Mouse (Mus musculus) midbrain, embryonic 15.5 days (tissue): ENCODE results near the gene H2-Q10. TPM values are rescaled to one million over a fixed set of nuclear protein-coding genes. Genes with fewer than 3 reads are reported as not detected.
"Not testable (repeated sequence)": the region's sequence is repeated elsewhere in the genome, so short reads cannot be mapped to it uniquely, and the experiment has no call there.

ENCODE experiments used
- ATAC-seq: fragments of 200-750 bp; cut with Nextera tagmentation; replicated peaks from 2 replicates; pipeline ENCODE4 v1.8.0; 2017; ENCODE audit warnings: moderate TSS enrichment
- H3K27ac ChIP-seq: fragments of 300-500 bp; sonication (generic); 2 replicates; pipeline ENCODE4 v1.5.1; 2015; ENCODE audit warnings: mild to moderate bottlenecking, inconsistent platforms
- H3K27me3 ChIP-seq: fragments of 300-500 bp; sonication (generic); replicated peaks from 2 replicates; pipeline ENCODE4 v1.6.1; 2015; ENCODE audit warnings: inconsistent platforms
- H3K36me3 ChIP-seq: fragments of 300-500 bp; sonication (generic); replicated peaks from 2 replicates; pipeline ENCODE4 v1.6.1; 2015; ENCODE audit warnings: inconsistent platforms
- H3K4me1 ChIP-seq: fragments of 300-500 bp; sonication (generic); 2 replicates; pipeline ENCODE4 v1.6.1; 2015; ENCODE audit warnings: inconsistent platforms
- H3K4me2 ChIP-seq: fragments of 300-500 bp; sonication (generic); 2 replicates; pipeline ENCODE4 v1.6.1; 2015; ENCODE audit warnings: inconsistent platforms, mild to moderate bottlenecking, moderate library complexity
- H3K4me3 ChIP-seq: fragments of 300-500 bp; sonication (generic); 2 replicates; pipeline ENCODE4 v1.5.1; 2015; ENCODE audit warnings: mild to moderate bottlenecking, inconsistent platforms
- H3K9ac ChIP-seq: fragments of 300-500 bp; sonication (generic); 2 replicates; pipeline ENCODE4 v1.6.1; 2015; ENCODE audit warnings: mild to moderate bottlenecking, inconsistent platforms
- H3K9me3 ChIP-seq: fragments of 300-500 bp; sonication (generic); 2 replicates; pipeline ENCODE4 v1.6.1; 2016; ENCODE audit warnings: inconsistent platforms
- WGBS: fragments of 180-500 bp; shearing (Covaris S2); methylation state at CpG from one replicate; pipeline ENCODE4 v1.1.7; 2015; ENCODE audit warnings: mixed read lengths; 5-methylcytosine and 5-hydroxymethylcytosine counted together
- polyA plus RNA-seq: library from polyadenylated mRNA; unstranded; fragments of >200 nt; fragmentation: Nextera tagmentation; extraction: Ambion mirVana; gene quantifications from 2 replicates; pipeline ENCODE4 v1.2.1, GENCODE M21; 2015

H2-Q10 gene
- 0.26 and 1.6 TPM in 2 replicates for polyA plus RNA-seq

DNA sequence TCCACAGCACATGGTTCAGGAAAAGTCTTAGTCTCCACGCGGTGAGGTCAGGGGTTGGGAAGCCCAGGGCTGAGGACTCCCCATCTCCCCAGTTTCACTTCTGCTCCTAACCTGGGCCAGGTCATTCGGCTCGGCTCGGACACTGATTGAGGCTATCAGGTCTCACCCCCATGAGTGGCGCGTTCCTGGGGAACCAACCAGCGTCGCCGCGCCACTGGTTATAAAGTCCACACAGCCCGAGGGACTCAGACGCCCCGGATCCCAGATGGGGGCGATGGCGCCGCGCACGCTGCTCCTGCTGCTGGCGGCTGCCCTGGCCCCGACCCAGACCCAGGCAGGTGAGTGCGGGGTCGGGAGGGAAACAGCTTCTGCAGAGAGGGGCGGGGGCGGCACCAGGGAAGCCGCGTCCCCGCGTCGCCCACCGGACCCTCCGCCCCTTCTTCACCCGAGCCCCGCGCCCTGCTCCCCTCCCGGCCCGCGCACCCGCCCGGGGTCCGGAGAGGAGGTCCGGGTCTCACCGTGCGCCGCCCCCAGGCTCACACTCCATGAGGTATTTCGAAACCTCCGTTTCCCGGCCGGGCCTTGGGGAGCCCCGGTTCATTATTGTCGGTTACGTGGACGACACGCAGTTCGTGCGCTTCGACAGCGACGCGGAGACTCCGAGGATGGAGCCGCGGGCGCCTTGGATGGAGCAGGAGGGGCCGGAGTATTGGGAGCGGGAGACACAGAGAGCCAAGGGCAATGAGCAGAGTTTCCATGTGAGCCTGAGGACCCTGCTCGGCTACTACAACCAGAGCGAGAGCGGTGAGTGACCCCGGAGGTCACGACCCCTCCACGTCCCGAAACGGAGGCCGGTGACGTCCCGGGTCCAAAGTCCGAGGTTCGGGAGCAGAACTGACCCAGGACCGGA is at the start of gene H2-Q10:
Gene H2-Q10 (plus strand): TSS at position 248 of the 910 bp plus-strand sequence.
- Histone ChIP-seq H3K9me3 (no peaks in the 10 kb centered on the region), H3K27me3 (peaks cover 26% of the 10 kb centered on the region), H3K4me1 (peaks cover 11% of the 10 kb centered on the region), H3K4me2 (peak within 1 kb of the TSS; percentile 74), H3K36me3 (no peaks in the 10 kb centered on the region), H3K27ac (no peak within 1 kb of the TSS), H3K4me3 (peak within 1 kb of the TSS; percentile 39), H3K9ac (peak within 1 kb of the TSS; percentile 16)
- 1% methylated on average over 74 of the region's 80 CpGs for WGBS
- ATAC-seq: 0 out of 2 replicates have a peak, but pooled peaks have one; percentile 48

DNA sequence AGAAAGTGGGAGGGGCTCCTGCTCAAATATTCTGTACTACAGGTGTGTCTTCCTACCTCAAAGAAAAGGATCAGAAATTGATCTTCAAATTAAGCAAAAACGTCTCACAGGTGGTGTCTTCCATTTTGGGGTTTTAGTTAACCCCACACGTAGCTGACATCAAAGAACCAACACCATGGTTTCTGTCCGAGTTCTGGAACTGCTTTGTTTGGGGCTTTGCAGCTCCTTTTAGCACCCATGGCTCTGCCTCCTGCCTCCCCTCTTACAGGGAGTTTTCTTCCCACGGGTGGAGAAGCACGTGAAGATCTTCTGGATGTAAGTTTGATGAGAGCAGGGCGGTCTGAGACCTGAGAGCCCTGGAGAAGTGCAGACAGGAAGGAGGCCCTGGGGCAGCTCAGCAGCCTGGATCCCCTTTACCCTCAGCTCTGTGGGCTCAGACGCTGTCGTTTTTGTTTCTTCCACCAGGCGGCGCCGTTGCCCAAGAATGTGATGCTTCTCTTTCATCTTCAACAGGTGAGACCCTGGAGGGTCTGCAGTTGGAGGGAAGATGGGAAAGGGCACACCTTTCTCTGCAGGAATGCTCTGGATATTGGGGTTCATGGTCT is 49.6 kb upstream of the H2-Q10 start:
- H3K4me2 ChIP-seq, H3K4me3 ChIP-seq, H3K9me3 ChIP-seq, H3K36me3 ChIP-seq, H3K27ac ChIP-seq, H3K9ac ChIP-seq, ATAC-seq, H3K4me1 ChIP-seq: not testable (repeated sequence)
- 14% methylated on average over 11 of the region's 11 CpGs for WGBS
- H3K27me3 ChIP-seq: 0 out of 2 replicates have a peak, but pooled peaks cover 10% of the 10 kb centered on the region

DNA sequence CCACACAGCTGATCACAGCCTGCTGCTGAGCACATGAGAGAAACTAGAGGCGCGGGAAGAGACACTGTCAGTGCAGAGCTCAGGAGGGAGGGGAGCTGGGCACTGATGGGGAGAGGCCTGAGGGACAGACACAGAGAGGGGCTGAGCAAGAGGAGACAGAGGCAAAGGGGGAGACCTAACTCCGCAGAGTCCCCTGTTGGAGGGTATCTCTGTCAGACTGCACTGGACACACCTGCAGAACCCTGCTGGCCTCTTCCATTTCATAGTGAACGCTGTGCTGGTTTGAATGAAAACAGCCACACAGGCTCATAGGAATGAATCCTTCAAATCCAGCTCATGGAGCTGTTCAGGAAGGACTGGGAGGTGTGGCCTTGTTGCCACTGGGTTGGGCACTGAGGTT is 48.6 kb upstream of the H2-Q10 start:
- not testable (repeated sequence) for H3K36me3 ChIP-seq, H3K9ac ChIP-seq, H3K4me1 ChIP-seq, H3K4me3 ChIP-seq, H3K4me2 ChIP-seq, H3K9me3 ChIP-seq, H3K27ac ChIP-seq, ATAC-seq
- peaks cover 18% of the 10 kb centered on the region for H3K27me3 ChIP-seq
- WGBS: 89% methylated on average over 4 of the region's 4 CpGs

DNA sequence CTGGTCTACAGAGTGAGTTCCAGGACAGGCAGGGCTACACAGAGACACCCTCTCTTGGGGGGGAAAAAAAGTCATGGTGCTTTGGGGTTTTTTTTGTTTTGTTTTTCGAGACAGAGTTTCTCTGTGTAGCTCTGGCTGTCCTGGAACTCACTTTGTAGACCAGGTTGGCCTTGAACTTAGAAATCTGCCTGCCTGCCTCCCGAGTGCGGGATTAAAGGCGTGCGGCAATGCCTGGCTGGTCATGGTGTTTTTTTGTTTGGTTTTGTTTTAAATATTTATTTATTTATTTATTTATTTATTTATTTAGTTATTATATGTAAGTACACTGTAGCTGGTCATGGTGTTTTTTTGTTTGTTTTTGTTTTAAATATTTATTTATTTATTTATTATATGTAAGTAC is 47.5 kb upstream of the H2-Q10 start:
- H3K9ac ChIP-seq, H3K4me1 ChIP-seq, H3K9me3 ChIP-seq, H3K27ac ChIP-seq, ATAC-seq, H3K36me3 ChIP-seq, H3K4me2 ChIP-seq, H3K4me3 ChIP-seq: not testable (repeated sequence)
- peaks cover 18% of the 10 kb centered on the region for H3K27me3 ChIP-seq
- 87% methylated on average over 5 of the region's 5 CpGs for WGBS

DNA sequence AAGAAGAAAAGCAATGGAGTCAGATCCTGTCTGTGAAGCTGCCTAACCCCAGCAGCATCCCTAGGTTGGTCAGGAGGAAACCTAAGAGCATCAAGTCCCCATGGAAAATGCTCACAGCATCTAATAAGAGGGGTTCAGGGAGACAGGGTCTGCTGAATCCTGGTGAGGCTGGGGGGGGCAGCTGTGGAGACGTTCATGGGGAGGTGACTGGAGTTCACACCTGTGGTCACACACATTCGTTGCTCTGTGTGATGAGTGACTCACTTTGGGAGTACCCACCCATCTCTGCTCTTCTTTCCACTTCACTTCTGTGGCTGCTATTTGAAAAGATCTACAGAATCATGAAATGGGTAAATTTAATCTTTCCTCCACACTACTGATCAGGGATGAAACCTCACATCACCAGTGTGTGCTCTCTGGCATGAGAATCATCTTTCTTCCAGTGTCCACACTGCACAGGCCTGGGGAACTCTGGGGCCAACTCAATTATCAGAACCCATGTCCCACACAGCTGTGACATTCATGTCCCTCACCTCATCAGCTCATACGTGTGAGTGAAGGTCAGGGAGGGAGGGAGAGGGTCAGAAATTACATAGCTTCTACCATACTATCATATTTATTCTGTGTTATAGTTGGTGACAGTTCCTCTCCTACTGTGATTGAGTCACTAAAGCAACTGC is 46.6 kb upstream of the H2-Q10 start:
- not testable (repeated sequence) for H3K27ac ChIP-seq

DNA sequence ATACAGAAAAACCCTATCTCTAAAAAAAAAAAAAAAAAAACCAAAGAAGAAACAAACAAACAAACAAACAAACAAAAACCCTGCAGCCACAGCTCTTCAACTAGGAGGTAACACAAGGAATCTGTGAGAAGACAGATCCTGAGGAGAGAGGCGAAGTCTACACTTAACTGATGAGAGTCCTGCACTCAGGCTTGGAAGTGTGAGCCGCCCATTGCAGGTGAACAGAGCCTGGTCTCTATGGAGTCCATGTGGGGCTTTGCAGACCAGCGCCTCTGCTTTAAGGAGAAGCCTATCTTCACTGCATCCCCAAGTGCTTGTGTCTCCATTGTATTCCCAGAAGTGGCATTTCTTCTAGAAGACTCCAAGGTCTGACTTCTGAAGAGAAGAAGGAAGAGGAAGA is 45.8 kb upstream of the H2-Q10 start:
- not testable (repeated sequence) for H3K4me3 ChIP-seq, H3K9ac ChIP-seq, ATAC-seq, H3K4me1 ChIP-seq, H3K36me3 ChIP-seq, H3K27ac ChIP-seq, H3K4me2 ChIP-seq, H3K9me3 ChIP-seq
- 90% methylated on average over 3 of the region's 3 CpGs for WGBS
- H3K27me3 ChIP-seq: peaks cover 18% of the 10 kb centered on the region

More for the DNA sequence above, 46.6 kb upstream of the H2-Q10 start:
- H3K36me3 ChIP-seq, H3K9ac ChIP-seq, H3K4me1 ChIP-seq, H3K9me3 ChIP-seq, H3K4me3 ChIP-seq, H3K4me2 ChIP-seq, ATAC-seq: not testable (repeated sequence)
- H3K27me3 ChIP-seq: peaks cover 18% of the 10 kb centered on the region
- 80% methylated on average over 3 of the region's 3 CpGs for WGBS

DNA sequence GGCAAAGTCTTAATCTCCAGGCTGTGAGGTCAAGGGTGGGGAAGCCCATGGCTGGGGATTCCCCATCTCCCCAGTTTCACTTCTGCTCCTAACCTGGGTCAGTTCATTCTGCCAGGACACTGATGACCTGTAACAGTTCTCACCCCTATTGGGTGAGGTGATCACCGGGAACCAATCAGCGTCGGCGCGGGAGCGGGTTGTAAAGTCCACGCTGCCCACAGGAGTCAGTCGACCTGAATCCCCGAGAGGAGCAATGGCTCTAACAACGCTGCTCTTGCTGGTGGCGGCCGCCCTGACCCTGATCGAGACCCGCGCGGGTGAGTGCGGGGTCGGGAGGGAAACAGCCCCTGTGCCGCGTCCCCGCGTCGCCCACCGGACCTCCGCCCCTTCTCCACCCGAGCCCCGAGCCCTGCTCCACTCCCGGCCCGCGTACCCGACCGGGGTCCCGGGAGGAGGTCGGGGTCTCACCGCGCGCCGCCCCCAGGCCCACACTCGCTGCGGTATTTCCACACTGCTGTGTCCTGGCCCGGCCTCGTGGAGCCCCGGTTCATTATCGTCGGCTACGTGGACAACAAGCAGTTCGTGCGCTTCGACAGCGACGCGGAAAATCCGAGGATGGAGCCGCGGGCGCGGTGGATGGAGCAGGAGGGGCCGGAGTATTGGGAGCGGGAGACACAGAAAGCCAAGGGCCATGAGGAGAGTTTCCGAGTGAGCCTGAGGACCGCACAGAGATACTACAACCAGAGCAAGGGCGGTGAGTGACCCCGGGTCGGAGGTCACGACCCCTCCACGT is 45.1 kb upstream of the H2-Q10 start, which contains the start of gene H2-Q6:
Gene H2-Q6 (plus strand): TSS at position 227 of the 793 bp plus-strand sequence.
- WGBS: 1% methylated on average over 58 of the region's 66 CpGs
- not testable (repeated sequence) for H3K36me3 ChIP-seq, H3K27ac ChIP-seq, H3K4me1 ChIP-seq, H3K9me3 ChIP-seq
- H3K4me2 ChIP-seq: peak within 1 kb of the TSS; percentile 69
- H3K4me3 ChIP-seq: peak within 1 kb of the TSS; percentile 39
- peaks cover 18% of the 10 kb centered on the region for H3K27me3 ChIP-seq
- 0 out of 2 replicates have a peak within 1 kb of the TSS, but pooled peaks have one; percentile 23 for H3K9ac ChIP-seq
- peak; percentile 77 for ATAC-seq

DNA sequence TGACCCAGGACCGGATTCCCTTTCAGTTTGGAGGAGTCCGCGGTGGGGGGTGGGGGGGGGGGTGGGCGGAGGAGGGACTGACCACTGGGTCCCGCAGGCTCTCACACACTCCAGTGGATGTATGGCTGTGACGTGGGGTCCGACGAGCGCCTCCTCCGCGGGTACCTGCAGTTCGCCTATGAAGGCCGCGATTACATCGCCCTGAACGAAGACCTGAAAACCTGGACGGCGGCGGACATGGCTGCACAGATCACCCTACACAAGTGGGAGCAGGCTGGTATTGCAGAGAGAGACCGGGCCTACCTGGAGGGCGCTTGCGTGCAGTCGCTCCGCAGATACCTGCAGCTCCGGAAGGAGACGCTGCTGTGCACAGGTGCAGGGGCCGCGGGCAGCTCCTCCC is 44.4 kb upstream of the H2-Q10 start:
- H3K4me3 ChIP-seq: peak overlapping the region; percentile 39
- not testable (repeated sequence) for H3K9ac ChIP-seq

DNA sequence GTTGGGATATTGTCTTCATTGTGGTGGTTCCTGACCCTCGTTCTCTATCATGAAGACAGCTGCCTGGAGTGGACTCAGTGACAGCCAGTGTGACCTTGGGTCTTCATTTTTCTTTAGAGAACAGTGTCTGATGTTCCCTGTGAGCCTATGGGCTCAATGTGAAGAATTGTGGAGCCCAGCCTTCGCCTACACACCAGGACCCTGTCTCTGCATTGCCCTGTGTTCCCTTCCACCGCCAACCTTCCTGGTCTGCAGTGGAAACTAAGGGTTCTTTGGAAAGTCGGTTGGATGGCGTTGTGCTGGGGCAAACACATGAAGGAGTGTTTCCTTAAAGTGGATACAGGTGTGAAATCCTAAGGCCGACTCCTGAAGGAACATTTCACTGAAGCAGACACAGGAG is 41.0 kb upstream of the H2-Q10 start:
- not testable (repeated sequence) for H3K9me3 ChIP-seq, H3K27ac ChIP-seq, H3K4me2 ChIP-seq, H3K4me1 ChIP-seq, H3K36me3 ChIP-seq, ATAC-seq, H3K4me3 ChIP-seq, H3K9ac ChIP-seq
- WGBS: 89% methylated on average over 6 of the region's 6 CpGs
- H3K27me3 ChIP-seq: peaks cover 16% of the 10 kb centered on the region

More for the DNA sequence above, 44.4 kb upstream of the H2-Q10 start:
- peaks cover 18% of the 10 kb centered on the region for H3K27me3 ChIP-seq
- ATAC-seq: peak; percentile 22; the same call in 1 of the 2 replicates
- not testable (repeated sequence) for H3K36me3 ChIP-seq, H3K4me1 ChIP-seq, H3K27ac ChIP-seq, H3K9me3 ChIP-seq
- WGBS: 13% methylated on average over 28 of the region's 28 CpGs
- peak overlapping the region; percentile 69 for H3K4me2 ChIP-seq

DNA sequence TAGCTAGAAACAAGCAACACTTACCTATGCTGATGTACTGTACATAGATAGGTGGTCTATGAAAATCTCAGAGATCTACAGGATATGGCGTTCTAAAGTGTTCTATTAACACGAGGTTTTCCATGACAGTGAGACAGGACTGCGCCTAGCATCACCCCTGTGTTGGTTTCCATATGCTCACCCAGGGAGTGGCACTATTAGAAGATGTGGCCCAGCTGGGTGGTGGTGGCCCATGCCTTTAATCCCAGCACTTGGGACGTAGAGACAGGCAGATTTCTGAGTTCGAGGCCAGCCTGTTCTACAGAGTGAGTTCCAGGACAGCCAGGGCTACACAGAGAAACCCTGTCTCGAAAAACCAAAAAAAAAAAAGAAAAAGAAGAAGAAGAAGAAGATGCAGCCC is 39.2 kb upstream of the H2-Q10 start:
- WGBS: 88% methylated on average over 6 of the region's 6 CpGs
- not testable (repeated sequence) for H3K36me3 ChIP-seq, H3K4me2 ChIP-seq

DNA sequence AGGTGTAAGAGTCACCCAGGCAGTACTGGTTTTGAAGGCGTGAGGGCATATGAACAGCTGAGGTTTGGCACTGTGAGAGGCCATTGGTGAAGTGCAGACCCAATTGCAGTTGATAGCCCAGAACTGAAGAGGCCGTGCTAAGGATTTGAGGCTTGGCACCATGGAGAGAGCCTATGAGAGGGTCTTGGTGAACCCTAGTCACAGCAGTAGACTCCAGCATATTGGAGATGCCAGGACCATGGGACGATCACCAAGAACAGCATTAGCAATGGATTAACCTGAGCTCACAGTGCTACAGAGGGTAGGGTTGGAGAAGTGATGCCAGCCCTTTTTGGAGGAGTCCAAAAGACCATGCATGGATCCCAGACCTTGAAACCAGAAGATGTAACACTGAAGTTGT is 37.7 kb upstream of the H2-Q10 start:
- WGBS: 86% methylated on average over 3 of the region's 3 CpGs
- not testable (repeated sequence) for H3K4me2 ChIP-seq, H3K27ac ChIP-seq, H3K27me3 ChIP-seq, H3K36me3 ChIP-seq, H3K4me1 ChIP-seq, ATAC-seq, H3K9ac ChIP-seq, H3K4me3 ChIP-seq, H3K9me3 ChIP-seq

More for the DNA sequence above, 39.2 kb upstream of the H2-Q10 start:
- not testable (repeated sequence) for H3K4me3 ChIP-seq, H3K4me1 ChIP-seq, ATAC-seq, H3K9me3 ChIP-seq, H3K27me3 ChIP-seq, H3K9ac ChIP-seq, H3K27ac ChIP-seq
